Mouse (Mus musculus): ENCODE measurements around the gene Gm49416. TPM values are rescaled to one million over a fixed set of nuclear protein-coding genes. Genes with fewer than 3 reads are reported as not detected.
A peak's percentile ranks its signal among the peaks of the same experiment; 100 is the strongest.

Gene Gm49416
- not detected in 2 replicates for polyA plus RNA-seq (2016; fragmentation: Nextera tagmentation; extraction: Ambion mirVana)

- peak within 1 kb of the TSS; percentile 77 for H3K4me2 ChIP-seq
- peaks cover 10% of the 10 kb centered on the region for H3K4me1 ChIP-seq (replicated peaks)
- no peaks in the 10 kb centered on the region for H3K9me3 ChIP-seq
- under 1% methylated on average over 58 of the region's 58 CpGs for WGBS
- peak within 1 kb of the TSS; percentile 93 for H3K27ac ChIP-seq
- ATAC-seq (ENCODE audit: insufficient number of reproducible peaks, insufficient read depth, low FRiP score, low TSS enrichment, low read depth), result peak; percentile 94
- H3K9ac ChIP-seq (replicated peaks), result peak within 1 kb of the TSS; percentile 89
- peak within 1 kb of the TSS; percentile 71 for H3K4me3 ChIP-seq (replicated peaks)
- H3K36me3 ChIP-seq, result peaks cover 15% of the 10 kb centered on the region
- no peaks in the 10 kb centered on the region for H3K27me3 ChIP-seq
Observed at GRCm38 (mm10) chr19:8888511-8889385, at the start of gene Gm49416, which contains the start of gene 1810009A15Rik. Gene Gm49416, plus strand, starts transcription at chr19:8888926. Gene 1810009A15Rik, plus strand, starts transcription at chr19:8888853.

- Histone ChIP-seq H3K9me3 (no peaks in the 10 kb centered on the region), H3K27me3 (no peaks in the 10 kb centered on the region), H3K4me1 (replicated peaks) (peaks cover 32% of the 10 kb centered on the region), H3K27ac (peak within 1 kb of the TSS; percentile 98), H3K4me2 (peak within 1 kb of the TSS; percentile 73), H3K36me3 (peaks cover 38% of the 10 kb centered on the region), H3K9ac (replicated peaks) (peak within 1 kb of the TSS; percentile 76), H3K4me3 (replicated peaks) (peak within 1 kb of the TSS; percentile 52)
- WGBS, result 42% methylated on average over 11 of the region's 11 CpGs
- ATAC-seq (ENCODE audit: insufficient number of reproducible peaks, insufficient read depth, low FRiP score, low TSS enrichment, low read depth), result peak; percentile 41; the same call in 1 of the 2 replicates
Observed at GRCm38 (mm10) chr19:8839103-8839907, 49.4 kb upstream of the Gm49416 start, which contains the start of gene Gng3. Gene Gng3, minus strand, starts transcription at chr19:8839194.

GRCm38 (mm10) chr19:8839908-8840791 is 48.6 kb upstream of the Gm49416 start:
- peak overlapping the region; percentile 52 for H3K4me3 ChIP-seq (replicated peaks)
- H3K27ac ChIP-seq, result 0 out of 2 replicates have a peak overlapping the region, but pooled peaks have one; percentile 20
- H3K4me2 ChIP-seq, result peak overlapping the region; percentile 73
- no peak for ATAC-seq (ENCODE audit: insufficient number of reproducible peaks, insufficient read depth, low FRiP score, low TSS enrichment, low read depth)
- WGBS, result 24% methylated on average over 29 of the region's 29 CpGs
- H3K9ac ChIP-seq (replicated peaks), result peak overlapping the region; percentile 67
- H3K27me3 ChIP-seq, result no peaks in the 10 kb centered on the region
- H3K36me3 ChIP-seq, result peaks cover 31% of the 10 kb centered on the region
- peaks cover 32% of the 10 kb centered on the region for H3K4me1 ChIP-seq (replicated peaks)
- H3K9me3 ChIP-seq, result no peaks in the 10 kb centered on the region

GRCm38 (mm10) chr19:8841012-8841411 is 47.7 kb upstream of the Gm49416 start:
- Histone ChIP-seq H3K27ac (no peak overlapping the region), H3K27me3 (no peaks in the 10 kb centered on the region), H3K9me3 (no peaks in the 10 kb centered on the region), H3K4me1 (replicated peaks) (peaks cover 32% of the 10 kb centered on the region), H3K4me3 (replicated peaks) (peak overlapping the region; percentile 44), H3K36me3 (peaks cover 29% of the 10 kb centered on the region), H3K9ac (replicated peaks) (peak overlapping the region; percentile 67; the same call in 1 of the 2 replicates), H3K4me2 (peak overlapping the region; percentile 73)
- WGBS, result 86% methylated on average over 7 of the region's 7 CpGs
- no peak for ATAC-seq (ENCODE audit: insufficient number of reproducible peaks, insufficient read depth, low FRiP score, low TSS enrichment, low read depth)

DNA sequence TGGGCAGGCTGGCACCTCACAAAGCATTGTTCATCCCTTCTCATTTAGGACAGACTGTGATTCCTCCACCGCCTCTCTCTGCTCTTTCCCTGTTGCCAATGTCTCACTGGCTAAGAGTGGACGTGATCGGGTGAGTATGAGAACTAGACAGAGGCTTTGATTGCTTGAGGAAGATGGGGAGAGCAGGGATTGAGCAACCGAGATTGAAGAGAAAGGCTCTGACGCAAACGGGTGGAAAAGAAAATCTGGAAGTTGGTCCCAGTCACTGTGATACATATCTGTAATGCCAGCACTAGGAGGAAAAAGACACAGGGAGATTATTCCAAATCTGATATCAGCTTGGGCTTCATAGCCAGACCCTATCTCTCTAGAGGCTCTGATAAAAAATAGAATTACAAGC is 45.8 kb upstream of the Gm49416 start:
- Histone ChIP-seq H3K27me3 (no peaks in the 10 kb centered on the region), H3K36me3 (peaks cover 44% of the 10 kb centered on the region), H3K9ac (replicated peaks) (no peak overlapping the region), H3K4me2 (no peak overlapping the region), H3K27ac (no peak overlapping the region), H3K4me1 (replicated peaks) (peaks cover 32% of the 10 kb centered on the region), H3K4me3 (replicated peaks) (no peak overlapping the region), H3K9me3 (no peaks in the 10 kb centered on the region)
- ATAC-seq (ENCODE audit: insufficient number of reproducible peaks, insufficient read depth, low FRiP score, low TSS enrichment, low read depth), result no peak
- 88% methylated on average over 6 of the region's 6 CpGs for WGBS

- H3K36me3 ChIP-seq, result peaks cover 53% of the 10 kb centered on the region
- peaks cover 17% of the 10 kb centered on the region for H3K4me1 ChIP-seq (replicated peaks)
- no peaks in the 10 kb centered on the region for H3K27me3 ChIP-seq
- H3K9me3 ChIP-seq, result no peaks in the 10 kb centered on the region
- WGBS, result 67% methylated on average over 5 of the region's 5 CpGs
- no peak overlapping the region for H3K4me3 ChIP-seq (replicated peaks)
- H3K27ac ChIP-seq, result 0 out of 2 replicates have a peak overlapping the region, but pooled peaks have one; percentile 35
- ATAC-seq (ENCODE audit: insufficient number of reproducible peaks, insufficient read depth, low FRiP score, low TSS enrichment, low read depth), result no peak
- no peak overlapping the region for H3K4me2 ChIP-seq
- H3K9ac ChIP-seq (replicated peaks), result no peak overlapping the region
Observed at GRCm38 (mm10) chr19:8844371-8845129, 44.2 kb upstream of the Gm49416 start.

DNA sequence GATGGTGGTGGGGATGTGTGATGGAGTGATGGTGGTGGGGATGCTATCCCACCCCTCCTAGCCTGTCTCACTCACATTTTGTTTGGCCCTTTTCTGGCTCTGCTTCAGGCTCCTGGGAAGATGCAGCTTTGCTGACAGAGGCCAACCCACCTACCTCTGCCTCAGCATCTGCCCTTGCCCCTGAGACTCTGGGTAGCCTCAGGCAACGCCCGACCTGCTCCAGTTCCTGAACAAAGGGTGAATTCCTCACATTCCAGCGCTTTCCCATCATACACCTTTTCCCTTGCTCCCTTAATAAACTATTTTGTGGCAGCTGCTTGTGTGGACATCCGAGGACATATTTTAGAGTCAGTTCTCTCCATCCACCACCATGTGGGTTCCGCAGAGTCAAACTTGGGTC is 40.4 kb upstream of the Gm49416 start:
- Histone ChIP-seq H3K9ac (replicated peaks) (no peak overlapping the region), H3K4me2 (no peak overlapping the region), H3K27ac (no peak overlapping the region), H3K4me1 (replicated peaks) (peaks cover 14% of the 10 kb centered on the region), H3K9me3 (no peaks in the 10 kb centered on the region), H3K27me3 (no peaks in the 10 kb centered on the region), H3K36me3 (peaks cover 36% of the 10 kb centered on the region), H3K4me3 (replicated peaks) (no peak overlapping the region)
- WGBS, result 79% methylated on average over 5 of the region's 5 CpGs
- ATAC-seq (ENCODE audit: insufficient number of reproducible peaks, insufficient read depth, low FRiP score, low TSS enrichment, low read depth), result no peak

- Histone ChIP-seq H3K4me3 (replicated peaks) (no peak within 1 kb of the TSS), H3K9me3 (no peaks in the 10 kb centered on the region), H3K4me2 (no peak within 1 kb of the TSS), H3K27me3 (no peaks in the 10 kb centered on the region), H3K27ac (peak within 1 kb of the TSS; percentile 29; the same call in 1 of the 2 replicates), H3K4me1 (replicated peaks) (peaks cover 14% of the 10 kb centered on the region), H3K9ac (replicated peaks) (0 out of 2 replicates have a peak within 1 kb of the TSS, but pooled peaks have one; percentile 18), H3K36me3 (peaks cover 32% of the 10 kb centered on the region)
- 21% methylated on average over 7 of the region's 7 CpGs for WGBS
- no peak for ATAC-seq (ENCODE audit: insufficient number of reproducible peaks, insufficient read depth, low FRiP score, low TSS enrichment, low read depth)
Observed at GRCm38 (mm10) chr19:8850402-8850901, 38.3 kb upstream of the Gm49416 start, which contains the start of gene Lrrn4cl. Gene Lrrn4cl, plus strand, starts transcription at chr19:8850768.

- no peak overlapping the region for H3K4me2 ChIP-seq
- no peak overlapping the region for H3K4me3 ChIP-seq (replicated peaks)
- 58% methylated on average over 7 of the region's 7 CpGs for WGBS
- no peak for ATAC-seq (ENCODE audit: insufficient number of reproducible peaks, insufficient read depth, low FRiP score, low TSS enrichment, low read depth)
- H3K4me1 ChIP-seq (replicated peaks), result peaks cover 14% of the 10 kb centered on the region
- H3K9ac ChIP-seq (replicated peaks), result 0 out of 2 replicates have a peak overlapping the region, but pooled peaks have one; percentile 8
- H3K27me3 ChIP-seq, result no peaks in the 10 kb centered on the region
- no peak overlapping the region for H3K27ac ChIP-seq
- H3K36me3 ChIP-seq, result peaks cover 22% of the 10 kb centered on the region
- H3K9me3 ChIP-seq, result no peaks in the 10 kb centered on the region
Observed at GRCm38 (mm10) chr19:8851639-8852038, 37.1 kb upstream of the Gm49416 start.

All from limb, embryonic 12.5 days (tissue).